Mouse (Mus musculus) embryo, embryonic 10.5 days (tissue): ENCODE results near the gene Prdm11.

Experiments used
- DNase-seq: peaks from one replicate; pipeline ENCODE4 v3.0.0-alpha.2; 2015; ENCODE audit warnings: low spot score

Prdm11 gene

GRCm38 (mm10) chr2:92924677-92925259 is 121.2 kb downstream of the Prdm11 start:
- DNase-seq, result no peak

- no peak for DNase-seq
Observed at GRCm38 (mm10) chr2:92920709-92921108, 125.3 kb downstream of the Prdm11 start.

GRCm38 (mm10) chr2:92917405-92918142 is 128.4 kb downstream of the Prdm11 start:
- no peak for DNase-seq

- DNase-seq, result peak; percentile 36
Observed at GRCm38 (mm10) chr2:92915659-92916631, 130.0 kb downstream of the Prdm11 start.
